Mouse (Mus musculus): ENCODE measurements around the gene Matn4. TPM values are rescaled to one million over a fixed set of nuclear protein-coding genes. Genes with fewer than 3 reads are reported as not detected.

Gene Matn4
- polyA plus RNA-seq, 1 experiment, result not detected

GRCm38 (mm10) chr2:164402906-164403305, 2.1 kb downstream of the Matn4 start, which contains the start of gene Rbpjl:
Gene Rbpjl, plus strand, starts transcription at chr2:164403141.
- H3K4me3 ChIP-seq (replicated peaks), result no peak within 1 kb of the TSS
- peaks cover 22% of the 10 kb centered on the region for H3K4me1 ChIP-seq
- H3K36me3 ChIP-seq (replicated peaks; ENCODE audit: low read length), result no peaks in the 10 kb centered on the region
- peaks cover 8% of the 10 kb centered on the region; the same call in 1 of the 2 replicates for H3K9me3 ChIP-seq
- H3K27me3 ChIP-seq (replicated peaks), result peaks cover 95% of the 10 kb centered on the region
- no peak for TF ChIP-seq FLI1 (IDR thresholded peaks at IDR 0.05; ENCODE audit: low read length)
- TF ChIP-seq GATA1 (IDR thresholded peaks at IDR 0.05; ENCODE audit: borderline replicate concordance, low read length), result no peak

GRCm38 (mm10) chr2:164396911-164397310, 8.0 kb downstream of the Matn4 start:
- no peak for TF ChIP-seq GATA1 (IDR thresholded peaks at IDR 0.05; ENCODE audit: borderline replicate concordance, low read length)
- no peak for TF ChIP-seq FLI1 (IDR thresholded peaks at IDR 0.05; ENCODE audit: low read length)
- H3K4me1 ChIP-seq, result peaks cover 15% of the 10 kb centered on the region
- H3K9me3 ChIP-seq, result peaks cover 23% of the 10 kb centered on the region
- H3K4me3 ChIP-seq (replicated peaks), result no peak overlapping the region
- H3K36me3 ChIP-seq (replicated peaks; ENCODE audit: low read length), result no peaks in the 10 kb centered on the region
- peaks cover 84% of the 10 kb centered on the region for H3K27me3 ChIP-seq (replicated peaks)

- Histone ChIP-seq H3K9me3 (peaks cover 27% of the 10 kb centered on the region), H3K4me3 (replicated peaks) (no peak overlapping the region), H3K27me3 (replicated peaks) (peaks cover 82% of the 10 kb centered on the region), H3K36me3 (replicated peaks; ENCODE audit: low read length) (no peaks in the 10 kb centered on the region), H3K4me1 (peaks cover 15% of the 10 kb centered on the region)
- TF ChIP-seq FLI1 (IDR thresholded peaks at IDR 0.05; ENCODE audit: low read length) (no peak), GATA1 (IDR thresholded peaks at IDR 0.05; ENCODE audit: borderline replicate concordance, low read length) (no peak)
Observed at GRCm38 (mm10) chr2:164396076-164396475, 8.9 kb downstream of the Matn4 start.

GRCm38 (mm10) chr2:164393126-164393525, 11.8 kb downstream of the Matn4 start:
- H3K4me3 ChIP-seq (replicated peaks), result peak overlapping the region; percentile 38
- TF ChIP-seq GATA1 (IDR thresholded peaks at IDR 0.05; ENCODE audit: borderline replicate concordance, low read length) (no peak), FLI1 (IDR thresholded peaks at IDR 0.05; ENCODE audit: low read length) (no peak)
- H3K9me3 ChIP-seq, result peaks cover 30% of the 10 kb centered on the region
- H3K4me1 ChIP-seq, result peaks cover 21% of the 10 kb centered on the region
- H3K36me3 ChIP-seq (replicated peaks; ENCODE audit: low read length), result no peaks in the 10 kb centered on the region
- H3K27me3 ChIP-seq (replicated peaks), result peaks cover 84% of the 10 kb centered on the region

GRCm38 (mm10) chr2:164389499-164389898, 15.5 kb downstream of the Matn4 start:
- Histone ChIP-seq H3K36me3 (replicated peaks; ENCODE audit: low read length) (no peaks in the 10 kb centered on the region), H3K4me3 (replicated peaks) (peak overlapping the region; percentile 91), H3K27me3 (replicated peaks) (peaks cover 84% of the 10 kb centered on the region), H3K9me3 (peaks cover 25% of the 10 kb centered on the region), H3K4me1 (peaks cover 29% of the 10 kb centered on the region)
- TF ChIP-seq FLI1 (IDR thresholded peaks at IDR 0.05; ENCODE audit: low read length), result no peak
- TF ChIP-seq GATA1 (IDR thresholded peaks at IDR 0.05; ENCODE audit: borderline replicate concordance, low read length), result no peak

- H3K36me3 ChIP-seq (replicated peaks; ENCODE audit: low read length), result no peaks in the 10 kb centered on the region
- H3K9me3 ChIP-seq, result peaks cover 22% of the 10 kb centered on the region
- peaks cover 81% of the 10 kb centered on the region for H3K27me3 ChIP-seq (replicated peaks)
- peak within 1 kb of the TSS; percentile 91 for H3K4me3 ChIP-seq (replicated peaks)
- peaks cover 29% of the 10 kb centered on the region for H3K4me1 ChIP-seq
- TF ChIP-seq GATA1 (IDR thresholded peaks at IDR 0.05; ENCODE audit: borderline replicate concordance, low read length) (no peak), FLI1 (IDR thresholded peaks at IDR 0.05; ENCODE audit: low read length) (no peak)
Observed at GRCm38 (mm10) chr2:164389020-164389419, 15.9 kb downstream of the Matn4 start, which contains the start of gene Slpi. Gene Slpi, minus strand, starts transcription at chr2:164389095.

- Histone ChIP-seq H3K27me3 (replicated peaks) (peaks cover 80% of the 10 kb centered on the region), H3K36me3 (replicated peaks; ENCODE audit: low read length) (no peaks in the 10 kb centered on the region), H3K4me1 (peaks cover 29% of the 10 kb centered on the region), H3K4me3 (replicated peaks) (no peak overlapping the region), H3K9me3 (peaks cover 14% of the 10 kb centered on the region)
- TF ChIP-seq FLI1 (IDR thresholded peaks at IDR 0.05; ENCODE audit: low read length) (no peak), GATA1 (IDR thresholded peaks at IDR 0.05; ENCODE audit: borderline replicate concordance, low read length) (no peak)
Observed at GRCm38 (mm10) chr2:164386953-164387352, 18.0 kb downstream of the Matn4 start.

- no peaks in the 10 kb centered on the region for H3K36me3 ChIP-seq (replicated peaks; ENCODE audit: low read length)
- H3K4me3 ChIP-seq (replicated peaks), result peak overlapping the region; percentile 18
- peaks cover 13% of the 10 kb centered on the region for H3K9me3 ChIP-seq
- TF ChIP-seq FLI1 (IDR thresholded peaks at IDR 0.05; ENCODE audit: low read length), result no peak
- TF ChIP-seq GATA1 (IDR thresholded peaks at IDR 0.05; ENCODE audit: borderline replicate concordance, low read length), result no peak
- peaks cover 29% of the 10 kb centered on the region for H3K4me1 ChIP-seq
- H3K27me3 ChIP-seq (replicated peaks), result peaks cover 74% of the 10 kb centered on the region
Observed at GRCm38 (mm10) chr2:164385927-164386763, 18.8 kb downstream of the Matn4 start.

- H3K9me3 ChIP-seq, result peaks cover 3% of the 10 kb centered on the region
- no peaks in the 10 kb centered on the region for H3K36me3 ChIP-seq (replicated peaks; ENCODE audit: low read length)
- H3K27me3 ChIP-seq (replicated peaks), result peaks cover 63% of the 10 kb centered on the region
- TF ChIP-seq GATA1 (IDR thresholded peaks at IDR 0.05; ENCODE audit: borderline replicate concordance, low read length) (no peak), FLI1 (IDR thresholded peaks at IDR 0.05; ENCODE audit: low read length) (no peak)
- peaks cover 18% of the 10 kb centered on the region for H3K4me1 ChIP-seq
- H3K4me3 ChIP-seq (replicated peaks), result no peak overlapping the region
Observed at GRCm38 (mm10) chr2:164383656-164384399, 21.1 kb downstream of the Matn4 start.

Measured in megakaryocyte, embryonic 14.5 days (primary cell).